Mouse (Mus musculus) heart, postnatal 0 days (tissue): ENCODE measurements around the gene Ralgps1. TPM values are rescaled to one million over a fixed set of nuclear protein-coding genes. Genes with fewer than 3 reads are reported as not detected.
A peak's percentile ranks its signal among the peaks of the same experiment; 100 is the strongest.

ENCODE experiments used
- ATAC-seq: fragments of 200-750 bp; cut with Nextera tagmentation; 2 replicates; pipeline ENCODE4 v1.8.0; 2017; ENCODE audit warnings: low read depth, moderate number of reproducible peaks, moderate library complexity; ENCODE audit not compliant: insufficient read depth
- DNase-seq: peaks from one replicate; pipeline ENCODE4 v3.0.0-alpha.2; 2016; ENCODE audit warnings: low spot score
- H3K27ac ChIP-seq: fragments of 300-500 bp; sonication (generic); 2 replicates; pipeline ENCODE4 v1.5.1; 2014; ENCODE audit warnings: low read depth, mild to moderate bottlenecking
- H3K27me3 ChIP-seq: fragments of 300-500 bp; sonication (generic); 2 replicates; pipeline ENCODE4 v1.6.1; 2014; ENCODE audit warnings: low read length, mixed read lengths; ENCODE audit not compliant: control insufficient read depth, insufficient read depth
- H3K36me3 ChIP-seq: fragments of 300-500 bp; sonication (generic); replicated peaks from 2 replicates; pipeline ENCODE4 v1.6.1; 2014; ENCODE audit warnings: low read length, mixed read lengths; ENCODE audit not compliant: control insufficient read depth, insufficient read depth
- H3K4me1 ChIP-seq: fragments of 300-500 bp; sonication (generic); 2 replicates; pipeline ENCODE4 v1.6.1; 2014; ENCODE audit warnings: antibody characterized with exemption; ENCODE audit not compliant: control insufficient read depth, insufficient read depth
- H3K4me2 ChIP-seq: fragments of 300-500 bp; sonication (generic); 2 replicates; pipeline ENCODE4 v1.6.1; 2014; ENCODE audit warnings: low read depth, mild to moderate bottlenecking, low read length, moderate library complexity
- H3K4me3 ChIP-seq: fragments of 300-500 bp; sonication (generic); 2 replicates; pipeline ENCODE4 v1.5.1; 2014; ENCODE audit warnings: low read depth, low read length
- H3K9ac ChIP-seq: fragments of 300-500 bp; sonication (generic); replicated peaks from 2 replicates; pipeline ENCODE4 v1.6.1; 2014; ENCODE audit warnings: low read depth, low read length, mixed read lengths
- H3K9me3 ChIP-seq: fragments of 300-500 bp; sonication (generic); replicated peaks from 2 replicates; pipeline ENCODE4 v1.6.1; 2016; ENCODE audit warnings: low read length; ENCODE audit not compliant: control insufficient read depth
- CTCF ChIP-seq: IDR thresholded peaks from 2 replicates; pipeline ENCODE4 v1.5.1; 2016; ENCODE audit warnings: antibody characterized with exemption, control low read depth, low read depth
- EP300 ChIP-seq: IDR thresholded peaks from 2 replicates; pipeline ENCODE4 v1.6.1; 2016; ENCODE audit warnings: antibody characterized with exemption, low read depth
- WGBS: fragments of 180-500 bp; shearing (Covaris S2); extraction: QIAGEN DNeasy Blood & Tissue Kit; methylation state at CpG from one replicate; pipeline ENCODE4 v1.1.7; 2014; 5-methylcytosine and 5-hydroxymethylcytosine counted together
- polyA plus RNA-seq: library from polyadenylated mRNA; unstranded; fragments of >200 nt; fragmentation: Nextera tagmentation; extraction: Ambion mirVana; gene quantifications from 2 replicates; pipeline ENCODE4 v1.2.1, GENCODE M21; 2015
- total RNA-seq: library from RNA; depleted of rRNA; stranded (reverse); fragments of >200 nt; gene quantifications from 2 replicates; pipeline ENCODE4 v1.2.3, GENCODE M21; 2014; ENCODE audit warnings: low replicate concordance

The Ralgps1 gene
- total and polyA plus RNA-seq, 2 experiments from 2014 or later, result 3.2 to 6.9 TPM

GRCm38 (mm10) chr2:33210841-33211240, 160.4 kb downstream of the Ralgps1 start:
- no peaks in the 10 kb centered on the region for H3K27me3 ChIP-seq
- H3K36me3 ChIP-seq, result no peaks in the 10 kb centered on the region
- H3K4me1 ChIP-seq, result peaks cover 18% of the 10 kb centered on the region
- H3K9ac ChIP-seq, result no peak overlapping the region
- TF ChIP-seq EP300 (no peak), CTCF (no peak)
- no peak overlapping the region for H3K27ac ChIP-seq
- no peaks in the 10 kb centered on the region for H3K9me3 ChIP-seq
- no peak overlapping the region for H3K4me2 ChIP-seq
- H3K4me3 ChIP-seq, result no peak overlapping the region
- WGBS, result 75% methylated on average over 2 of the region's 2 CpGs
- ATAC-seq (no peak), DNase-seq (no peak)

- WGBS, result 53% methylated on average over 5 of the region's 5 CpGs
- H3K4me1 ChIP-seq, result peaks cover 41% of the 10 kb centered on the region
- no peak for ATAC-seq
Observed at GRCm38 (mm10) chr2:33208134-33208533, 163.2 kb downstream of the Ralgps1 start.

DNA sequence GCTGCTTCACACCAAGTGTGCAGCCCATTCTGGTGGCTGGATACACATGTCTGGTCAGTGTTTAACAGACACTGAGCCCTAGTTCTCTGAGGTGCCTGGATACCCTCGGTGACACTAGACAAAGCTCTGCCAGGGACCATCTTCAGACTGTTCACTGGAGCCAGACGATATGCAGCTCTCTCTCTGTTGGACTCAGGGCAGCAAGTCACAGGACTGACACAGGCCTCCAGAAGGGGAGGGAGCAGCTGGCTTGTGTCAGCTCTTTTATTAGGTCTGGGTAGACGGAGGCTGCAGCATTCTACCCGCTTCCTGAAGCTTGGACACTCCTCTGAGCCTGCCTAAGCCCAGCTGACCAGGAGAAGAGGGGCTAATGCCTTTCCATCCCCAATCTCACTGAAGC, 164.2 kb downstream of the Ralgps1 start:
- Histone ChIP-seq H3K27me3 (no peaks in the 10 kb centered on the region), H3K4me1 (peaks cover 52% of the 10 kb centered on the region), H3K27ac (peak overlapping the region; percentile 67; the same call in 1 of the 2 replicates), H3K9ac (peak overlapping the region; percentile 1; the same call in 1 of the 2 replicates), H3K36me3 (no peaks in the 10 kb centered on the region), H3K4me3 (no peak overlapping the region), H3K4me2 (no peak overlapping the region), H3K9me3 (no peaks in the 10 kb centered on the region)
- DNase-seq (no peak), ATAC-seq (0 out of 2 replicates have a peak, but pooled peaks have one; percentile 36)
- no peak for TF ChIP-seq CTCF
- no peak for TF ChIP-seq EP300
- WGBS, result 15% methylated on average over 4 of the region's 4 CpGs

More at GRCm38 (mm10) chr2:33208134-33208533, 163.2 kb downstream of the Ralgps1 start:
- H3K9ac ChIP-seq, result no peak overlapping the region
- H3K9me3 ChIP-seq, result no peaks in the 10 kb centered on the region
- no peak for TF ChIP-seq CTCF
- TF ChIP-seq EP300, result no peak
- no peak overlapping the region for H3K4me2 ChIP-seq
- no peaks in the 10 kb centered on the region for H3K36me3 ChIP-seq
- DNase-seq, result no peak
- H3K27me3 ChIP-seq, result no peaks in the 10 kb centered on the region
- no peak overlapping the region for H3K27ac ChIP-seq
- H3K4me3 ChIP-seq, result no peak overlapping the region

GRCm38 (mm10) chr2:33205939-33206525, 165.3 kb downstream of the Ralgps1 start:
- Histone ChIP-seq H3K4me3 (no peak overlapping the region), H3K4me2 (no peak overlapping the region), H3K27ac (peak overlapping the region; percentile 83; the same call in 1 of the 2 replicates), H3K4me1 (peaks cover 61% of the 10 kb centered on the region), H3K27me3 (no peaks in the 10 kb centered on the region), H3K36me3 (no peaks in the 10 kb centered on the region), H3K9ac (no peak overlapping the region), H3K9me3 (no peaks in the 10 kb centered on the region)
- DNase-seq, result no peak
- no peak for TF ChIP-seq CTCF
- TF ChIP-seq EP300, result no peak
- WGBS, result 66% methylated on average over 14 of the region's 14 CpGs
- no peak for ATAC-seq

- WGBS, result 18% methylated on average over 5 of the region's 5 CpGs
- H3K9ac ChIP-seq, result no peak overlapping the region
Observed at GRCm38 (mm10) chr2:33204980-33205379, 166.3 kb downstream of the Ralgps1 start.

More at GRCm38 (mm10) chr2:33204980-33205379, 166.3 kb downstream of the Ralgps1 start:
- no peaks in the 10 kb centered on the region for H3K27me3 ChIP-seq
- DNase-seq (peak; percentile 77), ATAC-seq (peak; percentile 60)
- peak overlapping the region; percentile 83 for H3K27ac ChIP-seq
- peaks cover 71% of the 10 kb centered on the region for H3K4me1 ChIP-seq
- H3K36me3 ChIP-seq, result no peaks in the 10 kb centered on the region
- TF ChIP-seq CTCF (no peak), EP300 (no peak)
- no peaks in the 10 kb centered on the region for H3K9me3 ChIP-seq
- no peak overlapping the region for H3K4me3 ChIP-seq
- H3K4me2 ChIP-seq, result no peak overlapping the region
